Mouse (Mus musculus) heart, adult 18-20 months (tissue): Measurements from ENCODE around the gene Mcpt1. TPM values are rescaled to one million over a fixed set of nuclear protein-coding genes. Genes with fewer than 3 reads are reported as not detected.
"Not testable (repeated sequence)": the region's sequence is repeated elsewhere in the genome, so short reads cannot be mapped to it uniquely, and the experiment has no call there.

Experiments
- DNase-seq, 2 experiments: peaks; one replicate each; pipeline ENCODE4 v3.0.0; 2021 to 2022; ENCODE audit warnings: mixed read lengths in 1 of 2
- long read RNA-seq, 2 experiments: library from polyadenylated mRNA; stranded (forward); transcript quantifications; one replicate each; pipeline ENCODE4 v2.0.0; 2021
- total RNA-seq, 2 experiments: library from RNA; stranded (reverse); gene quantifications; 2 replicates each; pipeline ENCODE4 v1.2.3; 2021

The Mcpt1 gene
- not detected for total RNA-seq
- long read RNA-seq, experiment 1 = 0 reads
- long read RNA-seq, experiment 2 = 0 reads

DNA sequence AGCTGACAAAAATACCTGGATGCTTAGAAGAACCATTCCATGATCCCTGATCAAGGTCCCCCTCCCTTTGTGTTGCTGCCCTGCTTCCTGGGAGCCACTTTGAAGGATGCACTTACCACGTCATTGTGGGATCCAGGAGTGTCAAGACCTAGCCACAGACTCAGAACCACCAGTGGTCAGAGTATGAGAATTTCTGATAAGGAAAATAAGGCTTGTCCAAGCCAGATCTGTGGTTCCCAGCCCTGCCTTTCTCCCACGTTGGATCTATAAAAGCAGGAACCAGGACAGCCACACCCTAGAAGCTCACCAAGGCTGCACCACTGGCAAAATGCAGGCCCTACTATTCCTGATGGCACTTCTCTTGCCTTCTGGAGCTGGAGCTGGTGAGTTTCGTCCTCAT is at the start of gene Mcpt1:
Gene Mcpt1, plus strand, starts transcription at position 301 of the 400 bp plus-strand sequence.
- not testable (repeated sequence) for DNase-seq

DNA sequence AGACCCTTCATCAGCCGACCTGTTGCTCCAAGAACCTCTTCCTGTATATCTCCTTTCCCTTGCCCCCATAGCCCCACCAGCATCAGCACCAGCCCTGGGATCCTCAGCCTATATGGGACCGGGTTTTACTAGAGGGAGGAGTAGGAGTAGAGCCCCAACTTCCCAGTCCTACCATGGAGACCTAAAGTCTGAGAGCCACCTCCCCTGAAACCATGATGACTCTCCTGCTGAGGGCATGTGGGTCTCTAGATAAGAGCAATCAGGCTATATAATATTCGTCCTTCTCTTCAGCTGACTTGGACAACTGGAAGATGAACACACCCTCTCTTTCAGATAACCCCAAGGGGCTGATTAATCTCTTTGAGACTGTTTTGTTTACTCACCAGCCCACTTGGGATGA is 30.3 kb upstream of the Mcpt1 start:
- DNase-seq = not testable (repeated sequence)

DNA sequence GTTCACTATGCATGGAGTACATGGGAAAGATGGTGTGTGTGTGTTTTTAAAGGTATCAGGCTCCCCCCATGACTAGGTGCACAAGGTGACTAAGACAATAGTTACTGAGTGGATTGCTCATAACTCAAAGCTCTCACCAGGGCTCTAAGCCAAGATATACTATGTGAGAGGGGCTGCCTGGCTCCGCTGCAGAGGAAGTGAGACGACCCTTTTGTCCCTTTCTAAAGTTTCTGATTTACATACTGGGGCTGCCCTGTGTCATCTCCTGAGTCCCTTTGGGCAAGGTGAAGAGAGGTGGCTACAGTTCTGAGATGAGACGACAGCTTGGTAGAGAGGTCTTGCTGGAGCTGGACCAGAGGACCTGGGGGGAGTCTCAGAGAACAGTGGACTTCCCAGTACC is 4.6 kb upstream of the Mcpt1 start:
- DNase-seq = no peak

DNA sequence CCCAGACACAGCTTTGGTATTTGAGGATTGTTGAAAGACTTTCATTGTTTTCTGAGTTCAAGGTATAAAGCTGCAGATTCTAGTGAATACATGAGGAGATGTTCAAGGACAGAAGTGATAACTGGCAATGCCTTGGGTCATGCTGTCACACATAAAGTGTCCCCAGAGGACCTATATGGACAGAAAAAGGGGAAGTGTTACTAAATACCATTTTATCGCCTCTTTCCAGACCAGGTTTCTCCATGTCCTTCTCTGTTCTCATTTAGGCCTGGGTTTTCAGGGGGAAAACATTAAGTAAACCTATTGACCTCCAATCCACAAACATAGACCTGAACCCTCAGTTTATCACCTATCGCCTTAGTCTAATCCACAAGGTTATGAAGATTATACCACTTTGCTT is 3.8 kb upstream of the Mcpt1 start:
- DNase-seq = no peak

DNA sequence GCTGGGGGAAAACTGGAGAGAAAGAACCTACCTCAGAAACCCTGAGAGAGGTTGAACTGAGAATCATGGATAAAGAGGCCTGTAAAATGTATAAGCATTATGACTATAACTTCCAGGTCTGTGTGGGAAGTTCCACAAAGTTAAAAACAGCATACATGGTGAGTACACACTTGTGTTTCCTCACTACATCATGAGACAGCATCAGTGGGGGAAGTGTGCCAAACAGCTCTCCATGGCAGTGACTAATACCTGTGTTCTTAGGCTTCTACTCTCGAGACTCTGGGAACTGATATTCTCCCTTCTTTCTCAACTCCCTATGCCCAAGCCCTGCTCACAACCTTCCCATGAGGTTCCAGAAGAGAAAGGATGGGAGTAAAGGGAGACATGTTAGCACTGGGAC is 1.7 kb downstream of the Mcpt1 start:
- no peak for DNase-seq

DNA sequence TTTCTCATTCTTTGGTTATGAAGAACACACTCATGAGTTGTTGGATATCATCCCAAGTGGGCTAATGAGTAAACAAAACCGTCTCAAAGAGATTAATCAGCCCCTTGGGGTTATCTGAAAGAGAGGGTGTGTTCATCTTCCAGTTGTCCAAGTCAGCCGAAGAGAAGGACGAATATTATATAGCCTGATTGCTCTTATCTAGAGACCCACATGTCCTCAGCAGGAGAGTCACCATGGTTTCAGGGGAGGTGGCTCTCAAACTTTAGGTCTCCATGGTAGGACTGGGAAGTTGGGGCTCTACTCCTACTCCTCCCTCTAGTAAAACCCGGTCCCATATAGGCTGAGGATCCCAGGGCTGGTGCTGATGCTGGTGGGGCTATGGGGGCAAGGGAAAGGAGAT is 3.5 kb downstream of the Mcpt1 start:
- DNase-seq = not testable (repeated sequence)

DNA sequence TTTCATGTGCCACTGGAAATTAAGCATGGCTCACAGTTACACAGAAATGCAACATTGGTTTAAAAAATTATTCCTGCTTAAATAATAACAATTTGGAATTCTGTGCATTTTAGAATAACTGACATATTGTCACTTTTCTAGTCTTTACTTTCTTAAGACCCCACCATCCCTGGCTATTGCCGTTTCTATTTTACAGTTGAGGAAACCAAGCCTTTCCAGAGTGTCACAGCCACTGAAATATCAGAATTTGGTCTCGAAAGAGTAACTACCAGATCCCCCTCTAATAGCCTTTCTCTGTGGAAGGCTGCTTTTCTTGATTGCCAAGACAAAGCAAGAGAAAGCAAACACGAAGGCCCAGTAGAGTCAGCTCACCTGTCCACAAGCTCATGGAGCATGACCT is 12.6 kb downstream of the Mcpt1 start, which contains the start of gene Mcpt9:
Gene Mcpt9, minus strand, starts transcription at position 101 of the 400 bp plus-strand sequence.
- not testable (repeated sequence) for DNase-seq

DNA sequence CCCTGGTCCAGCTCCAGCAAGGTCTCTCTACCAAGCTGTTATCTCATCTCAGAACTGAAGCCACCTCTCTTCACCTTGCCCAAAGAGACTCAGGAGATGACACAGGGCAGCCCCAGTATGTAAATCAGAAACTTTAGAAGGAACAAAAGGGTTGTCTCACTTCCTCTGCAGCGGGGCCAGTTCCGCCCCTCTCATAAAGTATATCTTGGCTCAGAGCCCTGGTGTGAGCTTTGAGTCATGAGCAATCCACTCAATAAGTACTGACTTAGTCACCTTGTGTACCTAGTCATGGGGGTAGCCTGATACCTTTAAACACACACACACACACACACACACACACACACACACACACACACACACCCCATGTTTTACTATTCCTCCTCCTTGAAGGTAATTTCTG is 16.7 kb downstream of the Mcpt1 start:
- DNase-seq = no peak

DNA sequence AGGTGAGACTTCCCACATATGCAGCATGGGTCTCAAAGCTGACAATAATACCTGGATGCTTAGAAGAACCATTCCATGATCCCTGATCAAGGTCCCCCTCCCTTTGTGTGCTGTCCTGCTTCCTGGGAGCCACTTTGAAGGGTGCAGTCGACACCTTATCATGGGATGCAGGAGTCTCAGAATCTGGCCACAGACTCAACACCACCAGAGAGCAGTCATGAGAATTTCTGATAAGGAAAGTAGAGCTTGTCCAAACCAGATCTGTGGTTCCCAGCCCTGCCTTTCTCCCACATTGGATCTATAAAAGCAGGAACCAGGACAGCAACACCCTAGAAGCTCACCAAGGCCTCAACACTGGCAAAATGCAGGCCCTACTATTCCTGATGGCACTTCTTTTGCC is 24.0 kb downstream of the Mcpt1 start, which contains the start of gene Mcpt2:
Gene Mcpt2, plus strand, starts transcription at position 250 of the 400 bp plus-strand sequence.
- DNase-seq = not testable (repeated sequence)

DNA sequence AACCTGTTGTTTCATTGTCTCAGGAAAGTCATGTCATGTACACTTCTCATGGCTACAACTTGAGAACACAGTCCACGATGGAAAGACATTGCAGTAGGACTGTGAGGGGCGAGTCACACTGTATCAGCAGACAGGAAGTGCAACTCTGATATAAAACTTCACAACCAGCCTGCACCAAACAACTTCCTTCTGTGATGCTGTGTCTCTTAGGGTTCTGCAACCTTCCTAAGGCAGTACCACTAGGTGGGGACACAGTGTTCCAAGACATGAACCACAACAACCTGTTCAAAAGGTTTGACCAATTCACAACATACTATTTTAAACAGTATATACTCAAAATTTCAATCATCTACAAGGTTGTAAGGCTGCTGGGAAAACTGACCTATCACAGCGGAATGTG is 37.6 kb downstream of the Mcpt1 start:
- DNase-seq = no peak

DNA sequence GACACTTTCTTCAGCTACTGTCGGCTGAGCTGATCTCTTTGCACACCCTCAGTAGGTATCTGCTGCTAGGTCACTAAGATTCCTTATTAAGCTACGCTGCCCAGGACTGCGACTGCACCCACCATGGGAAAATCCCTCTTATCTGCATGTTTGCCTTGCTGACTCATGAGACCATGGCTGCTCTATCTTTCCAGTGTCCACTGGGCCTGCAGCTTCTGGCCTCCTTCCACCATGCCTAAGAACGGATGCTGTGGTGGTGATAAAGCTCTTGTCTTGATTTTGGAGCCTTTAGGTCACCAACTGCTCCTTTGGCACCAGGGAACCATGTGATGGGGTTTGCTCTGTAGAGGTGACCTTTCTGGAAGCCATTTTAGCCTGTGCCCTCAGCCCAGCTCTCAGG is 40.0 kb downstream of the Mcpt1 start:
- no peak for DNase-seq

DNA sequence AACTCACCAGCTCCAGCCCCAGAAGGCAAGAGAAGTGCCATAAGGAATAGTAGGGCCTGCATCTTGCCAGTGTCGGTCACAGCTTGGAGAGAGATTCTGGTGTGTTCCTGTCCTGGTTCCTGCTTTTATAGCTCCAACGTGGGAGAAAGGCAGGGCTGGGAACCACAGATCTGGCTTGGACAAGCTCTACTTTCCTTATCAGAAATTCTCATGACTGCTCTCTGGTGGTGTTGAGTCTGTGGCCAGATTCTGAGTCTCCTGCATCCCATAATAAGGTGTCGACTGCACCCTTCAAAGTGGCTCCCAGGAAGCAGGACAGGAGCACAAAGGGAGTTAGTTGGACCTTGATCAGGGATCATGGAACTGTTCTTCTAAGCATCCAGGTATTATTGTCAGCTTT is 44.4 kb downstream of the Mcpt1 start, which contains the start of gene Mcpt4:
Gene Mcpt4, minus strand, starts transcription at position 101 of the 400 bp plus-strand sequence.
- not testable (repeated sequence) for DNase-seq

Other genes starting within 250 kb of the Mcpt1 start
- gene Adcy4, start 233.9 kb upstream of the Mcpt1 start, total RNA-seq = 10 to 100 TPM; 15.7 to 17.3 TPM
- 1 to 10 TPM; 1.6 to 2.9 TPM for gene Ripk3, start 229.1 kb upstream of the Mcpt1 start, total RNA-seq
- 1 to 10 TPM; 2.5 to 4.0 TPM for gene Nfatc4, start 194.8 kb upstream of the Mcpt1 start, total RNA-seq
- gene Nynrin, start 164.0 kb upstream of the Mcpt1 start, total RNA-seq = 1 to 10 TPM; 7.2 to 7.4 TPM
- not detected for gene Cbln3, start 133.6 kb upstream of the Mcpt1 start, total RNA-seq
- 10 to 100 TPM in 1 of 2 experiments, 1 to 10 TPM in 1; 8.6 to 10.0 TPM for gene Khnyn, start 133.0 kb upstream of the Mcpt1 start, total RNA-seq
- gene Sdr39u1, start 117.7 kb upstream of the Mcpt1 start, total RNA-seq = 100 to 1,000 TPM; 119 to 138 TPM
- 1 to 10 TPM; 1.6 to 2.5 TPM for gene Cma1, start 73.3 kb upstream of the Mcpt1 start, total RNA-seq
- gene Cma2, start 67.0 kb upstream of the Mcpt1 start, total RNA-seq = not detected
- not detected for gene Mcpt9, start 12.5 kb downstream of the Mcpt1 start, total RNA-seq
- not detected for gene Mcpt2, start 24.1 kb downstream of the Mcpt1 start, total RNA-seq
- gene Mcpt4, start 44.3 kb downstream of the Mcpt1 start, total RNA-seq = 1 to 10 TPM; 1.3 to 1.6 TPM
- not detected for gene Mcpt8, start 67.3 kb downstream of the Mcpt1 start, total RNA-seq
- not detected for gene Ctsg, start 84.6 kb downstream of the Mcpt1 start, total RNA-seq
- not detected for gene Gzme, start 102.7 kb downstream of the Mcpt1 start, total RNA-seq
- gene Gzmd, start 114.6 kb downstream of the Mcpt1 start, total RNA-seq = not detected
- gene Gzmg, start 141.6 kb downstream of the Mcpt1 start, total RNA-seq = not detected
- gene Gzmn, start 156.6 kb downstream of the Mcpt1 start, total RNA-seq = not detected
- not detected for gene Gzmf, start 193.4 kb downstream of the Mcpt1 start, total RNA-seq
- not detected for gene Gzmc, start 216.7 kb downstream of the Mcpt1 start, total RNA-seq
- gene Gzmb, start 244.3 kb downstream of the Mcpt1 start, total RNA-seq = under 1 TPM in 1 of 2 experiments, not detected in 1; 0.30 TPM